Mouse (Mus musculus) heart, embryonic 11.5 days (tissue): ENCODE results near the gene Igf2r. TPM values are rescaled to one million over a fixed set of nuclear protein-coding genes. Genes with fewer than 3 reads are reported as not detected.

Experiments used
- ATAC-seq: fragments of 200-750 bp; cut with Nextera tagmentation; replicated peaks from 2 replicates; pipeline ENCODE4 v1.8.0; 2017; ENCODE audit warnings: moderate library complexity; ENCODE audit not compliant: insufficient number of reproducible peaks, low FRiP score, low TSS enrichment
- H3K27ac ChIP-seq: fragments of 300-500 bp; sonication (generic); 2 replicates; pipeline ENCODE4 v1.5.1; 2014; ENCODE audit warnings: mild to moderate bottlenecking, low read depth, low read length
- H3K27me3 ChIP-seq: fragments of 300-500 bp; sonication (generic); 2 replicates; pipeline ENCODE4 v1.6.1; 2014; ENCODE audit warnings: mild to moderate bottlenecking, low read length, mixed read lengths; ENCODE audit not compliant: control insufficient read depth, insufficient read depth
- H3K36me3 ChIP-seq: fragments of 300-500 bp; sonication (generic); 2 replicates; pipeline ENCODE4 v1.6.1; 2014; ENCODE audit warnings: mild to moderate bottlenecking, low read length, moderate library complexity, mixed read lengths; ENCODE audit not compliant: control insufficient read depth, insufficient read depth
- H3K4me1 ChIP-seq: fragments of 300-500 bp; sonication (generic); 2 replicates; pipeline ENCODE4 v1.6.1; 2014; ENCODE audit warnings: low read length; ENCODE audit not compliant: control insufficient read depth, insufficient read depth
- H3K4me2 ChIP-seq: fragments of 300-500 bp; sonication (generic); 2 replicates; pipeline ENCODE4 v1.6.1; 2014; ENCODE audit warnings: mild to moderate bottlenecking, moderate library complexity
- H3K4me3 ChIP-seq: fragments of 300-500 bp; sonication (generic); 2 replicates; pipeline ENCODE4 v1.5.1; 2014; ENCODE audit warnings: low read depth, low read length
- H3K9ac ChIP-seq: fragments of 300-500 bp; sonication (generic); 2 replicates; pipeline ENCODE4 v1.6.1; 2014; ENCODE audit warnings: mild to moderate bottlenecking, low read depth, low read length, moderate library complexity
- H3K9me3 ChIP-seq: fragments of 300-500 bp; sonication (generic); replicated peaks from 2 replicates; pipeline ENCODE4 v1.6.1; 2016; ENCODE audit warnings: low read length; ENCODE audit not compliant: control insufficient read depth
- WGBS: fragments of 180-500 bp; shearing (Covaris S2); extraction: QIAGEN DNeasy Blood & Tissue Kit; methylation state at CpG from one replicate; pipeline ENCODE4 v1.1.7; 2014; ENCODE audit not compliant: insufficient replicate concordance; 5-methylcytosine and 5-hydroxymethylcytosine counted together
- polyA plus RNA-seq: library from polyadenylated mRNA; unstranded; fragments of >200 nt; fragmentation: Nextera tagmentation; extraction: Ambion mirVana; gene quantifications from 2 replicates; pipeline ENCODE4 v1.2.1, GENCODE M21; 2014

The Igf2r gene
- polyA plus RNA-seq, 1 experiment from 2014 or later: 199 TPM

DNA sequence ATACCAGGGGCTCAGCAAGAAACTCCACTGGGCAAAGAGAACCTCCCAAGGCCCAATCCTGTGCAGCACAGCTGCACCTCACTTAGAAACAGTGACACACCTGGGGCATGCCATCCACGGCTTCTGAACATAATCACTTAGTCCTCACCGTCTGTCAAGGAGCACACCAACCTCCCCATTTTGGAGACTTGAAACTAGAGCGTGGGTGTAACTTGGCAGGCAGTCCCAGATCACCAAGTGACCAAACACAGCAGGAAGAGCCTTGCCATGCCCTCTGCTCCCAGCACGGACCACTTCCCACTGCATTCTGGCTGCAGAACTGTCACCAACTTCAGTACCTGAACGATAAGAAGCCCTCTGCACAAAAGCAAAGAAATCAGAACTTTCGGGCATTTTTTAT is 12.3 kb downstream of the Igf2r start:
- 64% methylated on average over 6 of the region's 6 CpGs for WGBS

DNA sequence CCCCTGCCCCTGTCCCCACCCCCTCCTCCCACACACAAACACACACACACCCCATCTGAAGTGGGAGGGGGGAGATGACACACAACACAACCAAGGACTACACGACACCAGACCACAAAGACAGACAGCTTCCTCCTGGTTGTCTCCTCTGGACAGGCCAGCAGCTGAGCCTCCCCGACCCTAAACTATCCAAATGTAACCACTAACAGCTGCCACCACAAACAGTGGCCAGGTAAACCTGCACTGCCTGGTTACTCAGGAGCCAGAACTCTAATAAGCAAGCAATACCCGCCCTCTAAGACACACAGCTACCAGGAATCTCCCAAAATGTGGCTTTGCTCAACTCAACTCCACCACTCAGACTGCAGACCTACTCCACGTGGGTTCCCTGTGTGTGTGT is 13.5 kb downstream of the Igf2r start:
- peak overlapping the region; percentile 43; the same call in 1 of the 2 replicates for H3K27ac ChIP-seq
- WGBS: 49% methylated on average over 4 of the region's 4 CpGs
- H3K4me3 ChIP-seq: no peak overlapping the region
- no peaks in the 10 kb centered on the region for H3K27me3 ChIP-seq
- peaks cover 97% of the 10 kb centered on the region for H3K4me1 ChIP-seq
- H3K4me2 ChIP-seq: no peak overlapping the region; the same call in 1 of the 2 replicates
- no peak for ATAC-seq
- peak overlapping the region; percentile 44 for H3K9ac ChIP-seq
- no peaks in the 10 kb centered on the region for H3K9me3 ChIP-seq
- peaks cover 19% of the 10 kb centered on the region for H3K36me3 ChIP-seq

More for the DNA sequence above, 12.3 kb downstream of the Igf2r start:
- H3K4me3 ChIP-seq: no peak overlapping the region
- H3K4me1 ChIP-seq: peaks cover 87% of the 10 kb centered on the region
- peaks cover 19% of the 10 kb centered on the region for H3K36me3 ChIP-seq
- H3K27ac ChIP-seq: peak overlapping the region; percentile 86; the same call in 1 of the 2 replicates
- H3K4me2 ChIP-seq: no peak overlapping the region; the same call in 1 of the 2 replicates
- no peaks in the 10 kb centered on the region for H3K9me3 ChIP-seq
- no peak for ATAC-seq
- H3K27me3 ChIP-seq: no peaks in the 10 kb centered on the region
- H3K9ac ChIP-seq: 0 out of 2 replicates have a peak overlapping the region, but pooled peaks have one; percentile 22

DNA sequence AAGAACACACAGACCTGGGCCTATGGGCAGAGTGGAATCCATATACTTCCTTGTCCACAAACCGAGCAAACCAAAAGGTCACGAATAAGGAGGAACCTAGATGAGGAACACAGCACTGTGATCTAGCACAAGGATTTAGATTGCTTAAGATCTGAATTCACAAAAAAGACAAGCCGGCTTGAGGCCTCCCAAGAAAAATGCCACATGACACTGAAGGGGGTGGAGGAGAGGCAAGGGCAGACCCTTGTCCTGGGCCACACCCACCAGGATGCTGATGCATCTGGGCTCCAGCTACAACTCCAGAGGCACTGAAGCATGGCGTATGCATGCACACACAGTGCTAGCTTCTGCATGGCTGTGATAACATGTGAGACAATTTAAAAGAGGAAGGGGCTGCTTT is 14.3 kb downstream of the Igf2r start:
- Histone ChIP-seq H3K36me3 (peaks cover 14% of the 10 kb centered on the region), H3K9me3 (no peaks in the 10 kb centered on the region), H3K27ac (peak overlapping the region; percentile 43), H3K27me3 (no peaks in the 10 kb centered on the region), H3K4me3 (no peak overlapping the region), H3K4me2 (no peak overlapping the region; the same call in 1 of the 2 replicates), H3K4me1 (peaks cover 96% of the 10 kb centered on the region), H3K9ac (peak overlapping the region; percentile 36; the same call in 1 of the 2 replicates)
- ATAC-seq: no peak
- WGBS: 57% methylated on average over 4 of the region's 4 CpGs

DNA sequence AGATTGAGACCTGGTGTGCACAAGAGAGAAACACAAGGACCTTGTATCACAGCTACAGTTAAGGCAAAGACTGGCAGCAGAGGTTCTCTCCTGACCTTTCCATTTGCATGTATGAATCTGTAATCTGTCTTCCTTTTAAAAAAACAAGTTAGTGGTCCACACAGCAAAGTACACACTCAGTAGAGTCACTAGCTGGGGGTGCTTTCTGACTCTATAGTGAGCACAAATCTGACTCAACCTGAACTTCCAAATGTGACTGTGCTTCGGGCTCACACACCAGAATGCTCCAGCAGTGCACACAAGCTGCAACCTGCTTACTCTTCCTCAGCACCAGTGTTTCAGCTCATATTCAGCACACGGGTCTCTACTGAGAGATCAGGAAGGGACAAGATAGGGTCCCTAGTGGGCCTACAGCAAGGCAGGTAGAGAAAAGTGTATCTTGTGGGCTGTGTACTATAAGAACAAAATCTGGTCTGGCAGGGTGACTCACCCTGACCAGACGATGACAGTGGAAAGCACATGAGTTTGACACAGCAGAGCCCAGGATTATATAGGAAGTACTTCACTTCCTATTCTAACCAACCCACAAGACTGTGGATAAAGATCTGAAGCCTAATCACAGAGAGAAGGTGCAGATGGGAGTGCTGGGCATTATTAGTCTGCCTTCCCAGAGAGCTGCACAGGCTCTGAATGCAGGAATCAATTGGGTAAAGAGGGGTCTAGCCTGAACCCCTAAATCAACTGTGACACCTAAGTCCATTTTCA is 15.0 kb downstream of the Igf2r start:
- Histone ChIP-seq H3K4me2 (no peak overlapping the region), H3K27me3 (no peaks in the 10 kb centered on the region), H3K9me3 (no peaks in the 10 kb centered on the region), H3K36me3 (peaks cover 9% of the 10 kb centered on the region), H3K4me3 (no peak overlapping the region), H3K9ac (peak overlapping the region; percentile 36; the same call in 1 of the 2 replicates), H3K27ac (0 out of 2 replicates have a peak overlapping the region, but pooled peaks have one; percentile 17), H3K4me1 (peaks cover 97% of the 10 kb centered on the region)
- no peak for ATAC-seq
- WGBS: 48% methylated on average over 3 of the region's 3 CpGs

DNA sequence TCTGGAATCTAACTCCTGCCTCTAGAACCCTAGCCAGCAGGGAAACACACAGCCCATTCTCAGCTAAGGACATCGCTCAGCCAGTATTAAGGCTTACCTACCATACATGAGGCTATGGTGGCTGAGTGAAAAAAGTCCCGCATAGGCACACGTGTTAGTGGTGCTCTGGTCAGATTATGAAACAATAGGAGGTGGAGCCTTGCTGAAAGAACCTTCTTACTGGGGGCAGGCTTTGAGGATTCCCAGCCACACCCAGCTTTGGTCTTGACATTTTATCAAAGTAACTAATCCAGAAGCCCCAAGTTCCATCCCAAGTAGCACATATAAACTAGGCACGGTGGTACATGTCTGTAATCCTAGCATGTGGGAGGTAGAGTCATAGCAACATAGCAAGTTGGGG is 16.4 kb downstream of the Igf2r start:
- no peak overlapping the region for H3K4me2 ChIP-seq
- no peak overlapping the region for H3K9ac ChIP-seq
- no peak; the same call in 1 of the 2 replicates for ATAC-seq
- WGBS: 57% methylated on average over 4 of the region's 4 CpGs
- H3K27ac ChIP-seq: 0 out of 2 replicates have a peak overlapping the region, but pooled peaks have one; percentile 23
- H3K9me3 ChIP-seq: no peaks in the 10 kb centered on the region
- no peaks in the 10 kb centered on the region for H3K27me3 ChIP-seq
- peaks cover 97% of the 10 kb centered on the region for H3K4me1 ChIP-seq
- no peak overlapping the region for H3K4me3 ChIP-seq
- peaks cover 13% of the 10 kb centered on the region for H3K36me3 ChIP-seq

DNA sequence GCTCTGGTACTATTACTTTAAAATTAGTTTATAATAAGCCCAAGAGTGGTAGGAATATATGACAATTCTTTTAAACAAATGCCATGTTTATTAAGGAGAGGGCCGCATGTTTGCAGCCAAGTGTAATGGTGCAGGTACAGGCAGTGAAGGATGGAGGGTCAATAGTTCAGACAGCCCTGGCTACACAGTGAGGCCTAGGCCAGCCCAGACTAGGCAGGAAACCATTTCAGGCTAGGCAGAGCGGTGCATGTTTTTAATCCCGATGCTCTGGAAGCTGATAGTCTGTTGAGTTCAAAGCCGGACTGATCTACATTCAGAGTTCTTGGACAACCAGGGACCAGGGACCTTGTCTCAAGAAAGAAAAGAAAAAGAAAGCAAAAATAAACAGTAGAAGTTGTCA is 17.8 kb downstream of the Igf2r start:
- H3K4me1 ChIP-seq: peaks cover 91% of the 10 kb centered on the region
- peaks cover 20% of the 10 kb centered on the region for H3K36me3 ChIP-seq
- no peaks in the 10 kb centered on the region for H3K27me3 ChIP-seq
- ATAC-seq: no peak
- H3K4me3 ChIP-seq: no peak overlapping the region
- H3K4me2 ChIP-seq: peak overlapping the region; percentile 49
- no peaks in the 10 kb centered on the region for H3K9me3 ChIP-seq
- H3K9ac ChIP-seq: peak overlapping the region; percentile 34
- 38% methylated on average over 4 of the region's 4 CpGs for WGBS
- peak overlapping the region; percentile 77 for H3K27ac ChIP-seq

DNA sequence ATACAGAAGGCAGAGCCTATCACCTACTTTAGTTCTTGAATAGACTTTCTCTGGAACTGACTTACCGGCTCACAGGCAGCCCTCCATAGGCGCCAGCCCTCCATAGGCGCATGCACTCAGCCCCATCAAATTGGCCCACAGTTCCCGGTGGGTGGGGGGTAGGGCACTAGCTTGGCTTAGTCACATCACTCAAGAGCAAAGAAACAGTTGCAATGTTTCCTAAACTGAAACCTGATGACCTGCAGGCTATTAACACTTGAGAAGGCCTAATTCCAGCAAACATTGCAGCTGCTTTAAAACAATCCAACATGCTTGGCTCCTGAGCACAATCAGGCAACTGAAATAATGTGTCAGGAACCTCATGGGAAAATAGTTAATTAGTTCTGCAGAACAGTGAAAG is 18.2 kb downstream of the Igf2r start:
- Histone ChIP-seq H3K9me3 (no peaks in the 10 kb centered on the region), H3K27me3 (no peaks in the 10 kb centered on the region), H3K36me3 (peaks cover 21% of the 10 kb centered on the region), H3K27ac (peak overlapping the region; percentile 77), H3K4me2 (peak overlapping the region; percentile 49), H3K9ac (peak overlapping the region; percentile 34), H3K4me3 (0 out of 2 replicates have a peak overlapping the region, but pooled peaks have one; percentile 5), H3K4me1 (peaks cover 89% of the 10 kb centered on the region)
- WGBS: 36% methylated on average over 4 of the region's 4 CpGs
- ATAC-seq: no peak

DNA sequence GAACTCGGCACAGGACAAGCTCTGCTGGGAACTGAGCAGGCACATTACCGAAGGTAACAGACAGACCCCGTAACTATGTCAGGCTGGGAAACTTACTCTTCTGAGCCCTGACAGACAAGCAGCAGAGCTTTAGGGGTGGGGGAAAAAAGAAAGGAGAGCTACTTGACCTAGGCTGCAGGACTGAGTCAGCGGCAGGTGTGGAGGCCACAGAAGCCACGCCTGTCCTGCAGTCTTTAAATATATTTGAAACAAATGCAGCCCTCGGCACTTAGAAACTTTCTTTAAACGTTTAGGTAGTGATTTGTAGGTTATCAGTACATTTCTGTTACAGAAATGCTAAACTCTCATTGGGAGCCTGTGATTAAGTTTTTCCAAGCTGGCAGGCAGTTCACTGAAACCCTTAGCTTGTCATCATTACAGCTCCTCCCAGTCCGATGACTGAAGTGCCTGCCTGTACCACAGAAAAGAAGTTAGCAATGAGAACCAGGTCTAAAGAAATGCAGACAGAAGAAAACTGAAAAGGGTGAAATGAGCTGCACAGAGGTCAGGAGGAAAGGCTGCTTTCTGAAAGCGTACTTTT is 18.8 kb downstream of the Igf2r start:
- Histone ChIP-seq H3K9me3 (no peaks in the 10 kb centered on the region), H3K4me2 (peak overlapping the region; percentile 49), H3K27ac (peak overlapping the region; percentile 77), H3K36me3 (peaks cover 25% of the 10 kb centered on the region), H3K27me3 (no peaks in the 10 kb centered on the region), H3K4me3 (0 out of 2 replicates have a peak overlapping the region, but pooled peaks have one; percentile 14), H3K9ac (peak overlapping the region; percentile 58), H3K4me1 (peaks cover 89% of the 10 kb centered on the region)
- no peak for ATAC-seq
- 39% methylated on average over 9 of the region's 9 CpGs for WGBS
